Mouse (Mus musculus) gastrocnemius, postnatal 36 days (tissue): ENCODE measurements around the gene Scamp5. TPM values are rescaled to one million over a fixed set of nuclear protein-coding genes. Genes with fewer than 3 reads are reported as not detected.

ENCODE experiments used
- DNase-seq, 2 experiments: peaks; one replicate each; pipeline ENCODE4 v3.0.0; 2022
- intact Hi-C: fragments of 180-260 bp; cut with DNase I; formaldehyde crosslinking; loops from one replicate; pipeline ENCODE4 v1.15.1; 2025
- long read RNA-seq, 2 experiments: library from polyadenylated mRNA; stranded (forward); transcript quantifications; one replicate each; pipeline ENCODE4 v2.0.0; 2021
- total RNA-seq, 2 experiments: library from RNA; stranded (reverse); gene quantifications; 2 replicates each; pipeline ENCODE4 v1.2.3; 2021

Gene Scamp5
- total RNA-seq, result under 1 TPM; 0.66 to 0.74 TPM
- long read RNA-seq, experiment 1, partial matches to known transcripts, result 0 of 1 reads
- long read RNA-seq, experiment 1, other reads (novel, unspliced or antisense), result 1 of 1 reads
- long read RNA-seq, experiment 2, partial matches to known transcripts, result 0 of 1 reads
- long read RNA-seq, experiment 2, other reads (novel, unspliced or antisense), result 1 of 1 reads

GRCm38 (mm10) chr9:57467896-57468549 lies at the start of gene Scamp5:
Gene Scamp5, minus strand, starts transcription at chr9:57468060.
- intact Hi-C loops, result no loop called here
- peak; percentile 65 to 76 for DNase-seq

- peak in 1 of 2 experiments; percentile 26 for DNase-seq
- intact Hi-C loops, result loop anchor here (2.0 kb wide), 1 partner anchor 30 kb away; no protein-coding TSS in a partner anchor
Measured at GRCm38 (mm10) chr9:57517113-57517512, 49.3 kb upstream of the Scamp5 start.

GRCm38 (mm10) chr9:57510577-57510976 lies 42.7 kb upstream of the Scamp5 start:
- intact Hi-C loops, result no loop called here
- no peak for DNase-seq

GRCm38 (mm10) chr9:57505700-57506099 lies 37.8 kb upstream of the Scamp5 start:
- intact Hi-C loops, result no loop called here
- DNase-seq, result no peak

- intact Hi-C loops, result no loop called here
- no peak for DNase-seq
Measured at GRCm38 (mm10) chr9:57504891-57505290, 37.0 kb upstream of the Scamp5 start.

GRCm38 (mm10) chr9:57504381-57504700 lies 36.5 kb upstream of the Scamp5 start:
- no peak for DNase-seq
- intact Hi-C loops, result no loop called here

GRCm38 (mm10) chr9:57503622-57504380 lies 35.9 kb upstream of the Scamp5 start, which contains the start of gene Rpp25:
Gene Rpp25, plus strand, starts transcription at chr9:57504026.
- intact Hi-C loops, result no loop called here
- DNase-seq, result no peak

- intact Hi-C loops, result no loop called here
- DNase-seq, result no peak
Measured at GRCm38 (mm10) chr9:57502911-57503621, 35.2 kb upstream of the Scamp5 start.

- DNase-seq, result no peak
- intact Hi-C loops, result no loop called here
Measured at GRCm38 (mm10) chr9:57501861-57502260, 34.0 kb upstream of the Scamp5 start.

GRCm38 (mm10) chr9:57501452-57501851 lies 33.6 kb upstream of the Scamp5 start:
- intact Hi-C loops, result no loop called here
- no peak for DNase-seq

GRCm38 (mm10) chr9:57498536-57498935 lies 30.7 kb upstream of the Scamp5 start:
- DNase-seq, result no peak
- intact Hi-C loops, result no loop called here

- intact Hi-C loops, result no loop called here
- no peak for DNase-seq
Measured at GRCm38 (mm10) chr9:57497236-57497635, 29.4 kb upstream of the Scamp5 start.

- no peak for DNase-seq
- intact Hi-C loops, result no loop called here
Measured at GRCm38 (mm10) chr9:57494970-57495369, 27.1 kb upstream of the Scamp5 start.

GRCm38 (mm10) chr9:57493532-57493931 lies 25.7 kb upstream of the Scamp5 start:
- no peak for DNase-seq
- intact Hi-C loops, result no loop called here

- no peak for DNase-seq
Measured at GRCm38 (mm10) chr9:57487807-57488206, 19.9 kb upstream of the Scamp5 start.

GRCm38 (mm10) chr9:57485774-57486173 lies 17.9 kb upstream of the Scamp5 start:
- intact Hi-C loops, result loop anchor here (2.0 to 5.0 kb wide), 2 partner anchors 31 to 172 kb away; no protein-coding TSS in a partner anchor
- peak; percentile 52 to 71 for DNase-seq

More at GRCm38 (mm10) chr9:57487807-57488206, 19.9 kb upstream of the Scamp5 start:
- intact Hi-C loops, result loop anchor here (2.0 to 5.0 kb wide), 2 partner anchors 29 to 169 kb away; no protein-coding TSS in a partner anchor

GRCm38 (mm10) chr9:57468914-57469313 lies 1.1 kb upstream of the Scamp5 start:
- intact Hi-C loops, result no loop called here
- DNase-seq, result no peak

GRCm38 (mm10) chr9:57467271-57467771 lies 539 bp downstream of the Scamp5 start:
- intact Hi-C loops, result no loop called here
- DNase-seq, result no peak

GRCm38 (mm10) chr9:57466101-57466500 lies 1.8 kb downstream of the Scamp5 start:
- intact Hi-C loops, result no loop called here

GRCm38 (mm10) chr9:57462866-57463265 lies 5.0 kb downstream of the Scamp5 start:
- intact Hi-C loops, result no loop called here
- no peak for DNase-seq

More at GRCm38 (mm10) chr9:57466101-57466500, 1.8 kb downstream of the Scamp5 start:
- no peak for DNase-seq
